Mouse (Mus musculus) lung, postnatal 4 days (tissue): ENCODE measurements around the gene Pus7l.

Experiments
- DNase-seq, 2 experiments: peaks; one replicate each; pipeline ENCODE4 v3.0.0; 2021

Pus7l gene

GRCm38 (mm10) chr15:94477287-94477686 lies 66.1 kb downstream of the Pus7l start:
- DNase-seq = no peak

- DNase-seq = no peak
These were observed 67.4 kb downstream of the Pus7l start for GRCm38 (mm10) chr15:94475975-94476374.
